Mouse (Mus musculus) left cerebral cortex, adult 2 months (tissue): ENCODE measurements at regions not wholly inside any gene's neighbourhood (a gene's known extent, or its start where the extent isn't known, plus 50 kb on each side); places are given as distances from the start of the nearest gene placed in this dataset.

Experiments
- DNase-seq, 2 experiments: peaks; one replicate each; pipeline ENCODE4 v3.0.0; 2021 to 2022; ENCODE audit warnings: low spot score in 2 of 2, mixed read lengths in 1 of 2; ENCODE audit errors: extremely low spot score in 1 of 2
- H3K27ac ChIP-seq: fragments of 200-600 bp; 2 replicates; pipeline ENCODE4 v1.8.1; 2022
- H3K4me3 ChIP-seq: fragments of 200-600 bp; 2 replicates; pipeline ENCODE4 v1.8.1; 2022
- CTCF ChIP-seq: fragments of 200-600 bp; IDR thresholded peaks from 2 replicates; pipeline ENCODE4 v1.8.1; 2022; ENCODE audit warnings: antibody characterized with exemption, mild to moderate bottlenecking, moderate library complexity
- intact Hi-C: fragments of 180-260 bp; cut with DNase I; formaldehyde crosslinking; loops from one replicate; pipeline ENCODE4 v1.15.1; 2025

- no peak for TF ChIP-seq CTCF
- intact Hi-C loops, result no loop called here
- DNase-seq, result no peak
- Histone ChIP-seq H3K4me3 (no peak overlapping the region), H3K27ac (no peak overlapping the region)
Observed at GRCm38 (mm10) chrX:5873464-5873863, 173.8 kb upstream of the Nudt11 start.

DNA sequence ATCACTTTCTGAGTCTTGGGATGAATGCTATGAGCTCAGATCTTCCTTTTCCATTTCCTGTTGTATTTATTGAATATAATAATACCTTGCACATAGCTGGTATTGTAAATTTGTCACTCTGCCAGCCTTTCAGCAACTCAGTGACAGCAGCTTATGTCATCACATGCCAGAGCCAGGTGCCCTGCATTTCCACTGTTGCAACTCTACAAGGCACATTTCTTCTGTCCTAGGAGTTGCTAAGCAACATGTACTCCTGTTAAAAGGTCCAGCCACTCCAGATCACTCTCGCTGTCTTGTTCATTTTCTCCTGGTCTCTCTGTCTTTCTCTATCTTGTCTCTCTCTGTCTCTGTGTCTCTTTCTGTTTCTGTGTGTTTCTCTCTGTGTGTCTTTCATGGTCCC, 130.1 kb upstream of the Nudt11 start:
- no peak for DNase-seq
- intact Hi-C loops, result no loop called here
- Histone ChIP-seq H3K27ac (no peak overlapping the region), H3K4me3 (no peak overlapping the region)
- TF ChIP-seq CTCF, result no peak

GRCm38 (mm10) chrX:5933517-5933916, 113.7 kb upstream of the Nudt11 start:
- intact Hi-C loops, result no loop called here
- H3K4me3 ChIP-seq, result no peak overlapping the region
- H3K27ac ChIP-seq, result no peak overlapping the region
- TF ChIP-seq CTCF, result no peak
- no peak for DNase-seq

GRCm38 (mm10) chrX:5941956-5942355, 105.3 kb upstream of the Nudt11 start:
- Histone ChIP-seq H3K27ac (no peak overlapping the region), H3K4me3 (no peak overlapping the region)
- TF ChIP-seq CTCF, result peak; percentile 1; the same call in 1 of the 2 replicates
- DNase-seq, result no peak
- intact Hi-C loops, result no loop called here
